Mouse (Mus musculus) liver, adult 2 months (tissue): ENCODE data around the gene Gja4.

Source experiments
- CTCF ChIP-seq: fragments of 200-500 bp; IDR thresholded peaks from 2 replicates; pipeline ENCODE4 v1.5.1; 2011; ENCODE audit warnings: low read depth, low read length, control low read depth
- POLR2A ChIP-seq: fragments of 200-500 bp; IDR thresholded peaks from 2 replicates; pipeline ENCODE4 v1.6.1; 2011; ENCODE audit warnings: low read length, control low read depth; ENCODE audit not compliant: insufficient read depth; ENCODE audit errors: extremely low read depth

- TF ChIP-seq POLR2A (no peak), CTCF (no peak)
These were observed 49.7 kb downstream of the Gja4 start for GRCm38 (mm10) chr4:127264183-127264554.
